Mouse (Mus musculus) v-Abl transformed pro-B cells (cell line): ENCODE measurements around the gene Ugp2.

ENCODE experiments used
- in situ Hi-C, 2 experiments: fragments of 400-800 bp; cut with MboI; formaldehyde crosslinking; loops; one replicate each; pipeline ENCODE4 v1.15.1; 2025; ENCODE audit not compliant: unreplicated experiment in 2 of 2

The Ugp2 gene

GRCm38 (mm10) chr11:21371122-21371806, at the start of gene Ugp2:
Gene Ugp2, minus strand, starts transcription at chr11:21371201.
- in situ Hi-C loops, result no loop called here

- in situ Hi-C loops, result no loop called here
Observed at GRCm38 (mm10) chr11:21414911-21415381, 43.9 kb upstream of the Ugp2 start.

GRCm38 (mm10) chr11:21406668-21407067, 35.7 kb upstream of the Ugp2 start:
- in situ Hi-C loops, result no loop called here

- in situ Hi-C loops, result no loop called here
Observed at GRCm38 (mm10) chr11:21406141-21406540, 35.1 kb upstream of the Ugp2 start.

- in situ Hi-C loops, result no loop called here
Observed at GRCm38 (mm10) chr11:21403877-21404276, 32.9 kb upstream of the Ugp2 start.

GRCm38 (mm10) chr11:21402481-21403254, 31.7 kb upstream of the Ugp2 start:
- in situ Hi-C loops, result no loop called here

- in situ Hi-C loops, result no loop called here
Observed at GRCm38 (mm10) chr11:21401248-21401647, 30.2 kb upstream of the Ugp2 start.

GRCm38 (mm10) chr11:21399186-21399681, 28.2 kb upstream of the Ugp2 start:
- in situ Hi-C loops, result no loop called here

- in situ Hi-C loops, result no loop called here
Observed at GRCm38 (mm10) chr11:21398464-21398863, 27.5 kb upstream of the Ugp2 start.

- in situ Hi-C loops, result no loop called here
Observed at GRCm38 (mm10) chr11:21386790-21387189, 15.8 kb upstream of the Ugp2 start.

- in situ Hi-C loops, result no loop called here
Observed at GRCm38 (mm10) chr11:21374096-21374495, 3.1 kb upstream of the Ugp2 start.

- in situ Hi-C loops, result no loop called here
Observed at GRCm38 (mm10) chr11:21370399-21371121, 441 bp downstream of the Ugp2 start.

- in situ Hi-C loops, result no loop called here
Observed at GRCm38 (mm10) chr11:21369248-21370016, 1.6 kb downstream of the Ugp2 start.

GRCm38 (mm10) chr11:21368466-21368865, 2.5 kb downstream of the Ugp2 start:
- in situ Hi-C loops, result no loop called here

- in situ Hi-C loops, result no loop called here
Observed at GRCm38 (mm10) chr11:21363144-21363940, 7.7 kb downstream of the Ugp2 start.

GRCm38 (mm10) chr11:21351296-21351695, 19.7 kb downstream of the Ugp2 start:
- in situ Hi-C loops, result no loop called here

- in situ Hi-C loops, result no loop called here
Observed at GRCm38 (mm10) chr11:21348890-21349289, 22.1 kb downstream of the Ugp2 start.

- in situ Hi-C loops, result no loop called here
Observed at GRCm38 (mm10) chr11:21346020-21346419, 25.0 kb downstream of the Ugp2 start.

GRCm38 (mm10) chr11:21343490-21343889, 27.5 kb downstream of the Ugp2 start:
- in situ Hi-C loops, result no loop called here

- in situ Hi-C loops, result no loop called here
Observed at GRCm38 (mm10) chr11:21339088-21339487, 31.9 kb downstream of the Ugp2 start.
